Mouse (Mus musculus) MEL (cell line): ENCODE data around the gene Nfasc.

Experiments used
- BHLHE40 ChIP-seq: IDR thresholded peaks from 2 replicates; pipeline ENCODE4 v1.6.1; 2012; ENCODE audit warnings: low read depth, mild to moderate bottlenecking, inconsistent platforms, low read length, improper control_type of control experiment, borderline replicate concordance
- CTCF ChIP-seq, 3 experiments: IDR thresholded peaks in 2 of 3; conservative IDR thresholded peaks in 1 of 3; 2 replicates each; pipeline ENCODE4 v1.5.1; 2011 to 2012; ENCODE audit warnings: low read length in 3 of 3, low read depth in 2 of 3, mild to moderate bottlenecking in 2 of 3, improper control_type of control experiment in 1 of 3, inconsistent platforms in 1 of 3, mixed read lengths in 1 of 3, moderate library complexity in 1 of 3; ENCODE audit not compliant: control insufficient read depth in 1 of 3, insufficient read depth in 1 of 3, poor library complexity in 1 of 3, severe bottlenecking in 1 of 3
- E2F4 ChIP-seq: IDR thresholded peaks from 2 replicates; pipeline ENCODE4 v1.6.1; 2011; ENCODE audit warnings: low read depth, low read length, improper control_type of control experiment, borderline replicate concordance
- EP300 ChIP-seq, 2 experiments: IDR thresholded peaks; 2 replicates each; pipeline ENCODE4 v1.6.1; 2011; ENCODE audit warnings: improper control_type of control experiment in 2 of 2, low read length in 2 of 2, low read depth in 1 of 2, mild to moderate bottlenecking in 1 of 2
- GATA1 ChIP-seq: IDR thresholded peaks from 2 replicates; pipeline ENCODE4 v1.6.1; 2011; ENCODE audit warnings: low read depth, low read length, improper control_type of control experiment
- KAT2A ChIP-seq: conservative IDR thresholded peaks from 2 replicates; pipeline ENCODE4 v1.6.1; 2012; ENCODE audit warnings: low read depth, low read length, improper control_type of control experiment, inconsistent platforms
- MYB ChIP-seq: IDR thresholded peaks from 2 replicates; pipeline ENCODE4 v1.6.1; 2011; ENCODE audit warnings: mild to moderate bottlenecking, low read depth, low read length, improper control_type of control experiment
- MYC ChIP-seq: IDR thresholded peaks from 2 replicates; pipeline ENCODE4 v1.6.1; 2011; ENCODE audit warnings: low read depth, mild to moderate bottlenecking, low read length, improper control_type of control experiment, moderate library complexity
- POLR2A ChIP-seq, 2 experiments: IDR thresholded peaks; 2 replicates each; pipeline ENCODE4 v1.6.1; 2011 to 2012; ENCODE audit warnings: low read length in 2 of 2, mild to moderate bottlenecking in 2 of 2, control low read depth in 1 of 2, improper control_type of control experiment in 1 of 2, low read depth in 1 of 2, moderate library complexity in 1 of 2; ENCODE audit not compliant: control insufficient read depth in 1 of 2, insufficient read depth in 1 of 2, poor library complexity in 1 of 2
- RAD21 ChIP-seq: IDR thresholded peaks from 2 replicates; pipeline ENCODE4 v1.6.1; 2011; ENCODE audit warnings: mild to moderate bottlenecking, low read depth, low read length, improper control_type of control experiment
- SIN3A ChIP-seq: IDR thresholded peaks from 2 replicates; pipeline ENCODE4 v1.6.1; 2012; ENCODE audit warnings: low read length, improper control_type of control experiment, inconsistent platforms
- USF1 ChIP-seq: IDR thresholded peaks from 2 replicates; pipeline ENCODE4 v1.6.1; 2014; ENCODE audit warnings: low read depth, mild to moderate bottlenecking, inconsistent platforms, low read length, improper control_type of control experiment, moderate library complexity
- USF2 ChIP-seq, 2 experiments: IDR thresholded peaks; 2 replicates each; pipeline ENCODE4 v1.6.1; 2011 to 2012; ENCODE audit warnings: improper control_type of control experiment in 2 of 2, low read length in 2 of 2, borderline replicate concordance in 1 of 2, inconsistent platforms in 1 of 2, low read depth in 1 of 2, mild to moderate bottlenecking in 1 of 2; ENCODE audit not compliant: insufficient read depth in 1 of 2
- ZKSCAN1 ChIP-seq: IDR thresholded peaks from 2 replicates; pipeline ENCODE4 v1.6.1; 2012; ENCODE audit warnings: low read depth, mild to moderate bottlenecking, inconsistent platforms, low read length, improper control_type of control experiment, moderate library complexity

GRCm38 (mm10) chr1:132709419-132709818, 32.2 kb downstream of the Nfasc start:
- TF ChIP-seq BHLHE40 (no peak), POLR2A (IDR thresholded peaks at IDR 0.05; ENCODE audit: control insufficient read depth in 1 of 2, insufficient read depth in 1 of 2, low read depth in 1 of 2, low read length in 2 of 2, poor library complexity in 1 of 2) (no peak), EP300 (IDR thresholded peaks at IDR 0.05; ENCODE audit: low read depth in 1 of 2, low read length in 2 of 2) (no peak), CTCF (IDR thresholded peaks at IDR 0.05 in 2 of 3, conservative IDR thresholded peaks at IDR 0.05 in 1 of 3; ENCODE audit: control insufficient read depth in 1 of 3, insufficient read depth in 1 of 3, low read depth in 2 of 3, low read length in 3 of 3, poor library complexity in 1 of 3, severe bottlenecking in 1 of 3) (no peak), MYB (no peak), USF1 (no peak), SIN3A (no peak), ZKSCAN1 (no peak), KAT2A (no peak), USF2 (IDR thresholded peaks at IDR 0.05; ENCODE audit: borderline replicate concordance in 1 of 2, insufficient read depth in 1 of 2, low read depth in 1 of 2, low read length in 2 of 2) (no peak), RAD21 (no peak), E2F4 (no peak), GATA1 (no peak), MYC (no peak)
